Mouse (Mus musculus): ENCODE results near the gene Anks1b. TPM values are rescaled to one million over a fixed set of nuclear protein-coding genes. Genes with fewer than 3 reads are reported as not detected.

Gene Anks1b
- total RNA-seq, 4 experiments from 2014 or later: 0.37 to 2.1 (median 0.71) TPM

GRCm38 (mm10) chr10:90666746-90667145 lies 793.4 kb downstream of the Anks1b start:
- DNase-seq (ENCODE audit: low spot score): peak; percentile 81

GRCm38 (mm10) chr10:90670291-90670690 lies 797.0 kb downstream of the Anks1b start:
- DNase-seq (ENCODE audit: low spot score): no peak

GRCm38 (mm10) chr10:90672135-90672534 lies 798.8 kb downstream of the Anks1b start:
- DNase-seq (ENCODE audit: low spot score): no peak

GRCm38 (mm10) chr10:90674362-90674761 lies 801.1 kb downstream of the Anks1b start:
- DNase-seq (ENCODE audit: low spot score): no peak

GRCm38 (mm10) chr10:90677421-90677820 lies 804.1 kb downstream of the Anks1b start:
- DNase-seq (ENCODE audit: low spot score): no peak

GRCm38 (mm10) chr10:90679713-90680470 lies 806.6 kb downstream of the Anks1b start:
- no peak for DNase-seq (ENCODE audit: low spot score)

GRCm38 (mm10) chr10:90683813-90684212 lies 810.5 kb downstream of the Anks1b start:
- no peak for DNase-seq (ENCODE audit: low spot score)

GRCm38 (mm10) chr10:90685367-90685766 lies 812.1 kb downstream of the Anks1b start:
- DNase-seq (ENCODE audit: low spot score): no peak

- DNase-seq (ENCODE audit: low spot score): no peak
Measured at GRCm38 (mm10) chr10:90688153-90688552, 814.8 kb downstream of the Anks1b start.

GRCm38 (mm10) chr10:90688696-90689252 lies 815.5 kb downstream of the Anks1b start:
- no peak for DNase-seq (ENCODE audit: low spot score)

- peak; percentile 28 for DNase-seq (ENCODE audit: low spot score)
Measured at GRCm38 (mm10) chr10:90689854-90690513, 816.7 kb downstream of the Anks1b start.

GRCm38 (mm10) chr10:90696687-90697086 lies 823.4 kb downstream of the Anks1b start:
- DNase-seq (ENCODE audit: low spot score): no peak

GRCm38 (mm10) chr10:90697413-90697812 lies 824.1 kb downstream of the Anks1b start:
- DNase-seq (ENCODE audit: low spot score): no peak

GRCm38 (mm10) chr10:90699211-90699610 lies 825.9 kb downstream of the Anks1b start:
- DNase-seq (ENCODE audit: low spot score): no peak

- DNase-seq (ENCODE audit: low spot score): no peak
Measured at GRCm38 (mm10) chr10:90704602-90705001, 831.3 kb downstream of the Anks1b start.

GRCm38 (mm10) chr10:90708822-90709601 lies 835.7 kb downstream of the Anks1b start:
- DNase-seq (ENCODE audit: low spot score): no peak

- no peak for DNase-seq (ENCODE audit: low spot score)
Measured at GRCm38 (mm10) chr10:90709602-90709931, 836.3 kb downstream of the Anks1b start.

- no peak for DNase-seq (ENCODE audit: low spot score)
Measured at GRCm38 (mm10) chr10:90717961-90718360, 844.7 kb downstream of the Anks1b start.

GRCm38 (mm10) chr10:90718684-90719083 lies 845.4 kb downstream of the Anks1b start:
- no peak for DNase-seq (ENCODE audit: low spot score)

- no peak for DNase-seq (ENCODE audit: low spot score)
Measured at GRCm38 (mm10) chr10:90719996-90720395, 846.7 kb downstream of the Anks1b start.

- DNase-seq (ENCODE audit: low spot score): no peak
Measured at GRCm38 (mm10) chr10:90723071-90723494, 849.8 kb downstream of the Anks1b start.

GRCm38 (mm10) chr10:90723941-90724341 lies 850.6 kb downstream of the Anks1b start:
- DNase-seq (ENCODE audit: low spot score): no peak
